Mouse (Mus musculus) layer of hippocampus, postnatal 36 days (tissue): ENCODE measurements at regions not wholly inside any gene's neighbourhood (a gene's known extent, or its start where the extent isn't known, plus 50 kb on each side); places are given as distances from the start of the nearest gene placed in this dataset.
A peak's percentile ranks its signal among the peaks of the same experiment; 100 is the strongest.

Source experiments
- DNase-seq, 2 experiments: peaks; one replicate each; pipeline ENCODE4 v3.0.0; 2022

GRCm38 (mm10) chr11:37600533-37600932, 364.8 kb upstream of the Tenm2 start:
- DNase-seq, result no peak

DNA sequence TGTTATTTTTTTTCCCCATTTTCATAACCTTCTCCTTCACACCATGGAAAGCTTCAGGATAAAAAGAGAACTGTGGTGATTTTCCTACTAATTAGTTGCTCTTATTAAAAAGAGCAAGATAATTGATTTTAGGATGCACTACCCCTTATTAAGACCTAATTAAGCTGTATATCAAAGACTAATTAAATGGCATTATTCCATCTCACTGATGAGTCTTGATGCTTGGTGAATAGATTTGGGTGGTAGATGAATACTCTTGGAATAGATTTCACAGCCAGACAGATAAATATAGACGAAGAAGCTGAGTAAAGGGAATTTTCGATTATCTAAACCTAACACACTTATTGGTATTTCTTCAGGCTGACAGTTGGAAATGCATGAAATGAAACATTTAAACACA, 346.5 kb upstream of the Tenm2 start:
- DNase-seq, result no peak

- DNase-seq, result no peak
Observed at GRCm38 (mm10) chr11:37533624-37534023, 297.9 kb upstream of the Tenm2 start.

DNA sequence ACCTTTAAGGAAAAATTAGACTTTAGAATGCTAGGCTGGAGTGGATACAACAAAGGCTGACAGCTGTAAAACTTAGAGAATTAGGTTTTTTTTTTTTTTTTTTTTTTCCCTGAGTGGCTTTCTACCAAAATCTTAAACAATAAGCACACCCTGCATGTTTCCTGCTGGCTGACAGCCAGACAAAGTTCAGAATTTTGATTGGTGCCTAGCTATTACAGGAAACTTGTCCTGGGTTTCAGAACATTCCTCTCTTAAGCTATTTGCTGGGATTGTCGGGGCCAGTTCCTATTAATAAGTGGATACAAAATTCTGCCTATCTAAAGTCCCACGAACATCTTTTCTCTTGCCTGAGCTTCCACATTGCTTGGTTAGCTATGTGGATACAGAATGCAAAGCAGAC, 296.7 kb upstream of the Tenm2 start:
- DNase-seq, result no peak

DNA sequence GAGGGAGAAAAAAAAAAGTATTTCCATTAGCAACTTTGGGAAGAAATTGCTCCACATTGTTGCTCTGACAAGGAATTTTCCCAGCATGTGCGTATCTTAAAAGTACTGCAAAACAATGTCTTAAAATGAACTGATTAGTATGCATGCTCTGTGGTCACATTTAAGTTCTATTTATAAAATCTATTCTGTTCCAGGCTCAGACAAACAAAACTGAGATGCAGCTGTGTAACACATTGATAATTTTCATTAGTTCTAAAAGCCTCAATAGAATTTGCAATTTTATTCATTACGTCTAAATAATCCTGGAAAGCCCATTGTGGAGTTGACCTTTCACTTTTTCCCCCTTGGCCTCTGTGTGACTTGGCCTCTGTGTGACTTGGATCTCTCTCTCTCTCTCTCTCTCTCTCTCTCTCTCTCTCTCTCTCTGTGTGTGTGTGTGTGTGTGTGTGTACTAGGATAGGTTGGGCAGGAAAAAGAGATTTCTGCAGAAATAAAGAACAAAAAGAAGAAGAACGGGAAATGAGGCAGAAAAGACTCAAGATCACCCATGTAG, 262.8 kb upstream of the Tenm2 start:
- DNase-seq, result no peak

DNA sequence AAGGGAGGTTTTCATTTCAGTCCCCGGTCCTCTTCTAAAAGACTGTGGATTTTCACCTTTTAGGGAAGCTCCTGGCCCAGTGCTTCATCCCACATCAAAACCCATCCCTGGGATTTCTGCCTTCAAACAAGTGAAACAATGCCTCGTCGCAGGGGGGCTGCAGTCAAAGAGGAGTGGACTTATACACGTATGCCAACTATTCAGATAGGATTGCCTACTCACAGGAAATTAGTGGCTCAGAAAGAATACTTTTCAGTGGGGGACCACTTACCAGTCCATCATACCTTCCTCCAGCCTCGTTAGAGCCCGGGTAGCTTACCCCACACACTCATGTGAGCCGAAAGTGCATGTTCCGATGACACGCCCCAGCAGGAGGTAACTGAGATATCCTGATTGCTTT, 262.1 kb upstream of the Tenm2 start:
- DNase-seq, result no peak

DNA sequence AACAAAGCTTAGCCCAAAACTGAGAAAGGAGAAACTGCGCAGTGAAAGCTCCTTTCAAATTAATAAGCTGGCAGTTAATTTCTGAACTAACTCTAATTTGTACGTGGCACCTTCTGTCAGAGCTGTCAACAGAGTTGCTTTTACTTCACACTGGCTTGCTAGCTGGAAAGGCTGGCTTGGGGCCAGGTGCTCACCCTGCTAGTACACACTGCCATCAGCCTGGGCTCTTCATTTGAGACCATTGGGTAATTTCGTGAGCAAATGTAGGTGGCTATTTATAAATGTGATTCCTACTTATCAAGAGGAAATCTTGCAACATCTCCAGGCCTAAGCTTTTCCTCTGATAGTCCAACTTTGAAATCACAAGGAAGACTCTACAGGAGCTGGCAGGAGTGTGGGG, 244.5 kb upstream of the Tenm2 start:
- peak; percentile 35 to 42 for DNase-seq

DNA sequence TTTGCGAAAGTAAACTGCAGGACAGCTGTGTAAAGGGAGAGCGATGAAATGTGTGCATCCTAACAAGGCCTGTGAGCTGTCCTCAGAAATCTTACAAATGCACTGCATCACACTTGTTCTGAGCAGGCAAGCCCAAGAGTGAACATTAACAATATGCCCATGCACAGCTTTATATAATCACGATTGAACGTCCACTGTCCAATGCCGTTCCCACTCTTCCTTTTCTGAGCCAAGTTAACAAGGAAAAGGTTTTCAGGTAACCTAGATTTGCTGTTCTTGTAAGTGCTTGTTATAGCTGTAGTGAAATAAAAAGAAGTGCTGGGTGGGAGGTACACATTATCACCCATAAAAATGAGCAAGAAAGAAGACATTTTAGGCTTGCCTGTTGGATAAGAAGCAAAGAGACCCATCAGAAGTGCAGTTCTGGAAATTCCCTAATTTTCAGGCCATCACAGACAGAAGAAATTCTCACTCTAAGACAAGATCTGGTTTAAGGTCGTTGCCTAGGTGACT, 243.3 kb upstream of the Tenm2 start:
- no peak for DNase-seq

- DNase-seq, result no peak
Observed at GRCm38 (mm10) chr11:37474068-37474467, 238.3 kb upstream of the Tenm2 start.

GRCm38 (mm10) chr11:37463658-37464420, 228.1 kb upstream of the Tenm2 start:
- DNase-seq, result peak; percentile 62

- no peak for DNase-seq
Observed at GRCm38 (mm10) chr11:37462375-37462774, 226.6 kb upstream of the Tenm2 start.

DNA sequence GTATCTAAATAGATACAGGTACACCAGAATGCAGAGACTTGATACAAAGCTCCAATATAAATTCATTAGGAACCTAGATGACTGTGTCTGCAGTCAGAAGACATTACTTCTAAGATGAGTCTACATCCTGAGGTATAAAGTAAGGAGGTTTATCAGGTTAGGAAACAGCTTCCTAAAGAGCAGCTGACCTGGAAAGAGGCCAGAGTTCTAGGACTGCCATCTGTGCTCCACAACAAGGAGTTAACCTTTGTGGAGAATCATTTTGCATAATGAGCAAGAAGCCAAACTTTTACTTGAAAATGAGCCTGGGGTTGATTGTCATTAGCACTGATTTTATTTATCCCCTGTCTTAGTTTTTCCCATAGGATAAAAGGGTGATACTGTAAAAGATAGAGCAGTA, 211.6 kb upstream of the Tenm2 start:
- DNase-seq, result no peak

GRCm38 (mm10) chr11:37446626-37447025, 210.9 kb upstream of the Tenm2 start:
- no peak for DNase-seq

DNA sequence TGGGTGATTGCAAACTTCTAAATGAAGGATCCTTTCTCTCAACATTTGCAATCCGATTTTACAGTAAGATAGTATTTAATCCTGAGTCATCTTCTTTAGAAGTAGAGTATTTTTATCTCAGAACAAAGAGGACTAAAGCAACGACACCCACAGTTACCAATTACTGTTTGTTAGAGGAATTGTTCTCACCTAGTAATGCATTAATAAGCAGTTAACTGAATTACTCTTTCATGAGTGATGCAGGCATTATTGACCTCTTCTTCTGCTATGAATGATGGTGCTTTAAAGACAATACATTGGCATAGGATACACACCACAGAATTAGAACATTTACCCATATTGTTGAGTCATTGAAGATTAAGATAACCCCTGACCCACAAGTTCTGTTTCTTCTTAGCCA, 207.0 kb upstream of the Tenm2 start:
- DNase-seq, result no peak

DNA sequence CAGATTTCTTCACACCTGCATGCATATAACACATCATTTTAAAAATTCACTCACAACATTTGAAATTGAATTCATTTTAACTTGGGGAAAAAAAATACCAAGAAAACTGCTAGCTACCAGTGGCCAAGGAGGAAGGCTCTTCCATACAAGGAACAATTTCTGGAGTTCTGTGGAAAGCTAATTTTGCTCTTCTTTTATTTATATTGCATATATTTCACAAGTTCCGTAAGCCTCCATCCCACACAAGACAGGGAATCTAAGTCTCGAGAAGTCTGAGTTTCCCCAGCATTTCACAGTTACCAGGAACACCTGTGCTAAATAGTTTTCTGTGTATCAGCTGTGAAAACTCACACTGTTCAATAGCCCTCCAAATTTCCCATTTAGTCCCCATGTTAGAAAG, 198.8 kb upstream of the Tenm2 start:
- DNase-seq, result no peak

DNA sequence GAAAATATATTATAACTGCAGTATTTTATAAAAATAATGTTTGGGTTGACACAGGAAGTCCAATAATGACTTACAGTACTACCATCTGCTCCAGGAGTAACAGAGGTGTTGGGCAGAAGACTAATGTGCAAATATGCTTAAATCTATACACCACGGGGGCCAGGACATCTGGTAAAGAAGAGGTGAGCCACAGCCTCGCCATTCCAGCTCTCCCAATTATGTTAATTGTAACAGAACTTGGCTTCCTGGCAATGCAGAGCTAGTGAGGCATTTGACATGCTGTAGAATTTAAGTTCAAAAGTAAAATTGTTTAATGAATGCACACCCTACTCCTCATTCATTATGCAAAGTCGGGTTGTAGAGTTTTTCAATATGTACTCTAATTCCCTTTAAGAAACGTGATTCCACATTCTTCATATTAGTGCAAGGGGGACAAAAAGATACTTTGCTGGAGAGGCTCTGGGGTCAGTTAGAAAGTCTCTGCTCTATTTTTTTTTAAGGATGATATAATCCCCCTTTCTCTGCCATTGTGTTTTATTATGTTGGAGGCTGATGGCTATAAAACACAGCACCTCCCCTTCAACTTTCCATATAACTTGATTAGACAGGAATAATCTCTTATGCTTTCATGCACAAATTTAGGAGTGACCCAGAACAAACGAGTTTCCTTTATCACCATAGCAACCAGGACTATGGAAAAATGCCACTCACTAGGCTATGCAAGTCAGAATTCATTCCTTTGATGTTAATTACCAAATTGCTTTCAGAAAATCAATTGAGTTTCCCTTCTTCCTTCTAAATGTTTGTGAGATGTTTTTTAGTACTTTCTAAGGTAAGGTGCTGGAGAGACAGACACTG, 188.8 kb upstream of the Tenm2 start:
- no peak for DNase-seq

DNA sequence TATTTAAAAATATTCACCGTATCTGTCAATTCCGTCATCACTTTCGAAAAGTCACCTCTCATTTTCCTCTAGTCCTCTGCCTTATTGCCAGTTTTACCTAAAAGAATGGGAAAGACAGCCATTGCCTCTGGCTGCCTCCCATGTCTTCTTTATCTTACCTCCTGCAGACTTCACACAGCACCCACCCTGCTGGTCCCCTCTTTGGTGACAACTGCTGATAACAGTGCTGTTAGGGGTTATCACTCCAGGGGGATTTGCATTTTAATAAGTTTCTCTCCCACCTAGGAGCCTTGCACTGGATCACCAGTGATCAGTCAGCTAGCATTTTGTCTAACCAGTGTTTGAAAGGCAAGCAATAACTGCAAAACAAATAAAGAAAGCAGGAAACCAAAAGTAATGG, 177.1 kb upstream of the Tenm2 start:
- no peak for DNase-seq

DNA sequence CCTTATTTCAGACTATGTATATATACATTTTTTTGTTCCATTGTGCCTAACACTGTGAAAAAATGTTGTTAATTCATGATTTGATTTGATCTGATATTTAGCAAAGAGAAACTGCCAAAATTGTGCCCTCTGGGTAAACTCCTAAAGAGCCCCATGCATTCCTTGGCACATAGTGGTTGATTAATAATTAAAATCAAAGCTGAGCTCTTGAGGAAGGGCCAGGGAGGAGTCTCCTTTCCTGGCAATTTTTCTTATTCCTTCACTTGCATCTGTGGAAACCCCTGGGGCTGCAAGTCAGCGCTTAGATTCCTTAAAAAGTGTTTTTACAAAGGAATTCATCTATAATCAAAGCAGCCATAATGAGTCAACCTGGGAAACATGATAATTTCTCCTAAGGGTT, 132.2 kb upstream of the Tenm2 start:
- DNase-seq, result no peak

DNA sequence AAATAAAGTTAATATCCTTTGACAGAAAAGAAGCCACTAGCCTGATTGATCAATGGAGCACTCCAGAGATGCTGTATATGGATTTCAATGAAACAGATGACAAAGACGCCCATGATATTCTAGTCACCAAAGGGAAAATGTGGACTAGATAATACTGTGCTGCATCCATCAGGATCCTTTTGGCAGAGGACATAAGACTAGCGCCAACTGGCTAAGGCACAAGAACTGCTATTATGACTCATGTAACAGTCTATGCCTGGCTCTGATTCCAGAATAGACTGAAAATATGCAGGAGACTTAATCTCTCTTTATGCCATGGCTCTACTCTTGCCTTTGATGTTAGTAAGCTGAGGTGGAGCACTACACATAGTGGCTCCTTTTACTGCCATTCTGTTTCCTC, 128.7 kb upstream of the Tenm2 start:
- peak; percentile 51 to 69 for DNase-seq

GRCm38 (mm10) chr11:37355074-37355473, 119.3 kb upstream of the Tenm2 start:
- no peak for DNase-seq

DNA sequence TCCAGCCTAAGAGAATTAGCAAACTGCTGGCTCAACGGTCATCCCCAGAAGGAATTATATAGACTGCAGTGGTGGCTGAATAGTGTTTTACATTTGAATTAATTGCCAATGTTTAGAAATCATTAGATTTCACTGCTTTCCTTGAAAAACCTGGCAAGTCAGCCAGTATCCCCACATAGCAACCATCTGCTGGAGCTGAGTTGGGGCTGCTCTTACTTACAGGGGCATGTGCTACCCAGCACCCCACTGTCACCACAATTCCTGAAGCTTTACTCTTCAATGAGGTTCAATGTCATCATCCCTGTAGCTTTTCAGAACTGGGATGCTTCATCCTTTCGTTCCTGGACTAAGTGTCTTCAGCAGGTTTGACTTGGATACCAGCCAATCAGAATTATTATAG, 73.9 kb upstream of the Tenm2 start:
- peak; percentile 1 to 3 for DNase-seq

DNA sequence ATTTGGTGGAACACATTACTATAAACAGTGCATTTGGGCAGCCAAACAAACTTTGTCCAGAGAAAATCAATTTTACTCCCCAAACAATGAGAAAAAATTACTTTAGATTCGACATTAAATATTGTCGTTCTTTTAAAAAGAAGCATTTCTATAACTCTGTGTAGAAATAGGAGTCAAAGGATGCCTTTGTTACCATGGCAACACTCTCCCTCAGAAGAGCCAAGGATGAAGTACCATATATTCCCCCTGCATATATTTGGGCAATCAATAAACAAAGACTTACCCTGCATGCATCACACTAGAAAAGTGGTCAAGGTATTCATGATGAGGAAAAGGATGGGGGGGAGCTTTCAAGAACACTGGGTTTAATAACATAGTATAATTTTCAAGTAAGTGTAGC, 70.9 kb upstream of the Tenm2 start:
- DNase-seq, result no peak
